Mouse (Mus musculus): ENCODE measurements around the gene Stat6.

The Stat6 gene

GRCm38 (mm10) chr10:127674046-127674655 lies 31.4 kb downstream of the Stat6 start:
- DNase-seq: peak in 1 of 2 experiments; percentile 8

DNA sequence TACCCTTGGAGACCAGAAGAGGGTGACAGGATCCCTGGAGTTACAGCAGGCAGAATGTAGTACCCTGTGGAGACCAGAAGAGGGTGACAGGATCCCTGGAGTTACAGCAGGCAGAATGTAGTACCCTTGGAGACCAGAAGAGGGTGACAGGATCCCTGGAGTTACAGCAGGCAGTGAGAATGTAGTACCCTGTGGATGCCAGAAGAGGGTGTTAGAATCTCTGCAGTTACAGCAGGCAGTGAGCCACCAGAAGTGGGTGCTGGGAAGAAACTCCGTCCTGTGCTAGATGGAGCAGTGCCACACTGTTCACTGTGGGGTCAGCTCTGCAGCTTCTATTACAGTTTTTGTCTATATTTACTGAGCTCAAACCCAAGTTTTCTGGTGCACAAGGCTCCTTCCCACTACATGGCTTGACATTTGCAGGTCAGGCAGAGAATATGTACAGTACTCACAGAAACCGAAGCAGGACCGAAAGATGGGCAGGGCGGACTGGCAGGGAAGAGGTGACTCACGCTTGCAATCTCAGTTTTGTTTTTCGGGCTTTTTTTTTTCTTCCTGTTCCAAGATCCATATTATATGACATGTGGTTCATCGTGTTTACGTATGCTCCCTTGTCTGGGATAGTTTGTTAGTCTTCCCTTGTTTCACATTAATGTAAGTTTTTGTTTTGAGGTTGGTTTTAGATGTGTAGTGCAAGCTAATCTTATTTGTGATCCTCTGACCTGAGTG lies 32.2 kb downstream of the Stat6 start:
- DNase-seq: peak; percentile 89 to 98

- DNase-seq: no peak
Observed at GRCm38 (mm10) chr10:127675859-127676398, 33.1 kb downstream of the Stat6 start.

DNA sequence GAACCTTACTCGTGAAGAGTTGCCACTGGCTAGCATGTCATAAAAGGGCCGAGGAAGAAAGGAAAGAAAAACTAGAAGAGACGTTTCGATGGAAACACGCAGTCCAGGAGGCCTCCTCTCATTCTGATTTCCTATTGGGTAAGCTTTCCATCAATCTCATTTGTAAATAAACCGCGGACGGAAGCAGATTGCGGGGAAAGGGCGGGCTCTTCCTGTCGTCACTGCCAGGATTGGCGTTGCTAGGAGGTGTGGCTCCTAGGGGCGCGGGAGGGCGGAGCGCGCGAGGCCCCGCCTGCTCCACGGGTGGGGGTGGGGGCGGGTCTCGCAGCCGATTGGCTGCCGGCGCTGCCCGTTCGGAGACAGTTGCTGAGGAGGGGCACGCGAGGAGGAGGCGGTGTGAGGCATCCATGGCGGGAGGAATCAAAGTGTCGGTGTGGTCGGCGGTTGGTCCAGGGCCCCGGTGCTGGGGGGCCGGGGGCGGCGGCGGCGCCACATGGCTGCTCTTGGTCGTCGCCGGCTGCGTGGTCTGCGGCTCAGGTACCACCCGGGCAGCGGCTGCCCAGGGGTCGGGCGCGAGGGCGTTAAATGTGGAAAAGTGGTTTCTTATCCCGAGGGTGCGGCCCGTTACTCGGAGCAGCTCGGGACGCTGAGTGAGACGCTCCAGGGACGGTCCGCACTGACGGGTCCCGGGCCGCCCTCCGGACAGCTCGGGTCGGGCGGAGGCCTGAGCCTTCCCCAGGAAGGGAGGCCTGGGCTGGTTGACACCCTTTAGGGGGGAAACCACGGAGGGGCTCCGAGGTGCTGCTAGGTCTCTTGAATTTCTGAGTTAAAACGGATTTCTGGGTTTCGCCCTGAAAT lies 34.1 kb downstream of the Stat6 start:
- peak; percentile 92 to 97 for DNase-seq

DNA sequence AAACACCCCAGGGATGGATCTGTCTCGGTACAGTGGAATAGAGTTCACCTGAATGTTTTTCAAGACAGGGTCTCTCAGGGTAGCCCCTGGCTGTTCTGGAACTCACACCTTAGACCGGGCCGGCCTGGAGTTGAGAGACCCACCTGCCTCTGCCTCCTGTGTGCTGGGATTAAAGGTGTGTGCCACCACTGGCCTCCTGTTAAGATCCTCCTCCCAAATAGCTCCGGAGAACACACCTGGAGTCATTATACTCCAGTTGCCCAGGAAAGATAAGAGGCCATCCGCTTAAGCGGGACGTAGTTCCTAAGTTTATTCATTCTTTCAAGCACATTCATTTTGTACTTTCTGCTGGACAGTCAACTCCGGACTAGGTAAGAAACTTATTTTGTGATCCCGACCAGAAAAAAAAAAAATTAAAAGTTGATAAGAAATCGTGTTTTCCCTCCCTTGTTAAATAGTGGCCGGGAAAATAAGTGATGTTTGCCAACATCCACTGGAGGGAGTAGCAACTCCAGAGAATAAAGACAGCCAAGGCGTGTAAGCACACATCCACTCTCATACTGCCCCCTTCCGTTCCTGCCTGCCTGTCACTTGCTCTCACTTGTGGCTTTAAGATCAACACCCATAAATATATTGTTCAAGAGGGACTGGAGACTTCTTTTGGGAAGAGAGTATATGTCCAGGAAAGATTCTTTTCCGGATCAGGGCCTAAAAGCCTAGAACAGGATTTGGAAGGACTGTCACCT lies 35.0 kb downstream of the Stat6 start:
- peak; percentile 80 to 81 for DNase-seq

GRCm38 (mm10) chr10:127679208-127679607 lies 36.4 kb downstream of the Stat6 start:
- no peak for DNase-seq

DNA sequence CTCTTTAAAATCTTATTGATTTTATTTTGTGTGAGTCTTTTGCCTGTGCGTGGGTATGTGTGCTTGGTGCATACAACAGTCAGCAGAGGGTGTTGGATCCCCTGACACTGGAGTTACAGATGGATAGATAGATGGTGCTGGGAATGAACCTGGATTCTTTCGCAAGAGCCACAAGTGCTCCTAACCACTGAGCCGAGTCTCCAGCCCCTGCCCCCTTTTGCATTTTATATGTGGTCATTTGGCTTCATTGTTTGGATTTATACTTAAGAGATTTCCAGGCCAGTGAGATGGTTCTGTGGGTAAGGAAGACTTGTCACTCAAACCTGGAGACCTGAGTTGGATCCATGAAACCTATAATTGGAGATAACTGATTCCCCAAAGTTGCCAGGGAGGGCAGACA lies 37.1 kb downstream of the Stat6 start:
- DNase-seq: no peak

DNA sequence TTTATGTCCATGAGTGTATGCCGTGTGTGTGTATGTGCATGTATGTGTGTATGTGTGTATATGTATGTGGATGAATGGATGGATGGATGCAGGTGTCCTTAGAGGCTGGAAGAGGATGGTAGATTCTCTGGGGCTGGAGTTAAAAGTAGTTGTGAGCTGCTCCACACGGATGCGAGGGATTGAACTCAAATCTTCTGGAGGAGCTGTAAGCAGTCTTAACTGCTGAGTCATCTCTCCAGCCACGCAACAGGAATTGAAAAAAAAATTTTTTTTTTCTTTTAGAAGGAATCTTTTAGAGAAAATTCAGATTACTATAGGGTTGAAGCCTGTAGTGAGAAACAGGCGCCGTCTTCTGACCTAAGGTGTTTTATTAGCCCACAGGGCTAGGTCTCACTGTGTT lies 40.1 kb downstream of the Stat6 start:
- no peak for DNase-seq

DNA sequence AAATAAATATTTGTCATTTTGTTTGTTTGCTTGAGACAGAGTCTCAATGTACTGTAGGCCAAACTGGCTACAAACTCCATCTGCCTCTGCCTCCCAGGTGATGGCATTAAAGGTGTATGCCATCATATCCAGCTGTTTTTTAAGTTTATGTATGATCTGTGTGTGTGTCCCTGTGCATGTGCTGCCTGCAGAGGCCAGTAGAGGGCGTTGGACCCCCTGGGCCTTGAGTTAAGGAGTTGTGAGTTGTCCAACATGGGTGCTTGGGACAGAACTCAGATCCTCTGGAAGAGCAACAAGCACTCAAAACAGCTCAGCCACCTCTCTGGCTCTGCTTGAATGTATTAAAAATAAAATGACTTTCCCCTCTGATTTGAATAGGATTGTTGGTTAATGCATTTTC lies 48.3 kb downstream of the Stat6 start:
- no peak for DNase-seq

DNA sequence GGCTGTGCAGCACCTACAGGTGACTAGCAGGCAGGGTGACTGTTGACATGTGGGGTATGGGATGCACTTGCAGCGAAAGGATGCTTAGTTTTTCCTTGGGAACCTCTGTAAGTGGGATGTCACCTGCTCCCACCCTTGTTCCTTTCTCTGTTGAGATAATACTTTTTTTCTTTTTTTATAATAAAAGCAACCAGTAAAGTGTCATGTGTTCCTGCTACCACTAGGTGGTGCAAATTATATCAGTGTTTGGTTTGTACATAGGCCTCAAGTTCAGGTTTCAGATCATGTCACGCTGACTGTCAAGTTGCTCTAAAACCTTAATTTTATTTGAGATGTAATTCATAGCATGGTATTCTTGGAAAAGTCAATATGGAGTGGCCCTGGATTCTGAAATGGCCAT lies 51.9 kb downstream of the Stat6 start:
- peak in 1 of 2 experiments; percentile 22 for DNase-seq

- no peak for DNase-seq
Observed at GRCm38 (mm10) chr10:127695775-127696174, 53.0 kb downstream of the Stat6 start.

DNA sequence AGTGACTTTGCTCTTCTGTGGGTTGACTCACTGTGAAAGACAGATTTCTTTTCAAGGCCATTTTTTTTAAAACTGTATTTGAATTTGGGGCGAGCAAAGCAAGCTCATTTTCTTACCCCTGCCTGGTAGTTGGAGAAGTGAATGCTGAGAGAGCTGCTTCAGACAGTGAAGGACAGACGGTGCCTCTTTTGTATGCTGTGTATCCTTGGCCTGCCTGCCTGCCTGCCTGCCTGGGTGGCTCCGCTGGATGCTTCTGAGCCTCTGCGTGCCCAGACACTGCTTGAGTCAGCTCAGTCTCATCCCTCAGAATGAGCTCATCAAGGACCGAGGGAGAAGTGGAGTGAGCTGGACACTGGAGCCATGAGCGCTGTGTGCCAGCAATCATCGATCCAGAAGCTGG lies 56.2 kb downstream of the Stat6 start:
- DNase-seq: no peak

DNA sequence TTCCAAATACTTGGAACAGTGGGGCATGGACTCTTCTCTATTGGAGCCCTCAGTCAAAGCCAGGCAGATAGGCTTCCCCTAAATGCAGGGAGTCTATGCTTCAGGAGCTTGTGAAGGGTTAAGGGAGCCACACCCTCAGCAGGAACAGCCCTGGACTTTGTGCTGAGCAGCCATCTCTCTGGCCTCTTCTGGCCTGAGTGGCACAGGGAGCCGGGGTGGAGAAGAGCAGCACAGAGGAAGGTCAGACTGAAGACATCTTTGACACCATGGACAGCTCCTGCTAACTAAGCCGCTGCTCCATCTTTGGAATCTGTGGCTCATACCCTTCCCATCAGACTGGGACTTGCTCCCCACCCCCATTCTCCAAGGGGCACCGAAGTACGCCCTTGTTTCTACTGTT lies 60.5 kb downstream of the Stat6 start:
- no peak for DNase-seq

GRCm38 (mm10) chr10:127704293-127704692 lies 61.5 kb downstream of the Stat6 start:
- no peak for DNase-seq

DNA sequence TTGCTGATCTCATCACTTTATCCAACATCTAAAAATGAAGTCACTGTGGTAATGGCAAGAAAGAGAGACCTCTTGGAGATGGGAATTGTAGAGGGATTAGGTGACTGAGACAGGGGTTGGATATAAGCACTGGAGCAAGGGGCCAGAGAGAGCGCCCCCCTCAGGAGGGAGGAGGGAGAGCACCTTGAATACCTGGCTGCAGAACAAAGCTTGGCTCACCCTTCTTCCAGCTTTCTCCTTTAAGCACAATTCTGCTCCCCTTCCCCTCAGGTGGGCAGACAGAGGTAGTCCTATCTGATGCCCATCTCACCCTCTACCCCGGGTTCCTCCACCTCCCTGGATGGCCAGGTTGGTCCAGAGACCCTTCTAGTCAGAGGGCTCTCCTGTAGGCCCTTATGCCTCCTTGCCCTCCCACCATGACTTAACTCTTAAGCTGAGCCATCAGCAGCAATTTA lies 62.0 kb downstream of the Stat6 start, which contains the start of gene Myo1a:
Gene Myo1a, plus strand, starts transcription at position 405 of the 455 bp plus-strand sequence.
- peak in 1 of 2 experiments; percentile 19 for DNase-seq

GRCm38 (mm10) chr10:127705783-127706182 lies 63.0 kb downstream of the Stat6 start:
- DNase-seq: no peak

DNA sequence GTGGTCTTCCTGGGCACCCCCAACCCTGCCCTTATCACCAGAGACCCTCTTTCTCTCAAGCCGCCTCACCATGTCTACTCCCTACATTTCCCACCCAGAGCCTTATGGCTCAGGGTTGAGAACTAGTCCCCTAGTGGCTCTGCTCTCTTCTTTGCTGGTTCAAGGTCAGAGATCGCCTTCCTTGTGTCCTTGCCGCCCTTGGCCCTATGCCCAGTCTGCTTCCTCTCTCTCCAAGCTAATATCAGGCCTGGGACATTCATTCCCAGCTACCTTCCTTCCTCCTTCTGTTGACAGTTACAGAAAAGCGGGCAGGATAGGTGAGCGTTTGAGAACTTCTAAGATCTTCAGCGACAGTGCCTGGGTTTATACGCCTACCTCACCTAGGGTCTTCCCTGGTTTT lies 64.9 kb downstream of the Stat6 start:
- peak; percentile 72 to 79 for DNase-seq

- no peak for DNase-seq
Observed at GRCm38 (mm10) chr10:127708850-127709370, 66.1 kb downstream of the Stat6 start.

GRCm38 (mm10) chr10:127710331-127710730 lies 67.5 kb downstream of the Stat6 start:
- DNase-seq: no peak

Data from kidney, postnatal 25 days (tissue).